8 mouse cellular contexts compared by ENCODE assay signal in genomic region chr1:74748643-74749271, GRCm38 (mm10). TPM values are rescaled to one million over a fixed set of nuclear protein-coding genes. Genes with fewer than 3 reads are reported as not detected.
DNase-seq lines count a peak whose midpoint lies in the region; ATAC-seq and TF ChIP-seq lines count a peak whose summit lies in the region.

Gene Prkag3 (minus strand): TSS chr1:74749221.

- peaks cover 3% of the 10 kb centered on the region; the same call in 1 of the 2 replicates for H3K4me1 ChIP-seq in bone marrow, adult 2 months (ENCODE audit: control insufficient read depth, insufficient read depth, low read length)
- peaks cover 11% of the 10 kb centered on the region for H3K4me1 ChIP-seq in hindbrain, embryonic 10.5 days (replicated peaks)
- H3K4me1 ChIP-seq in megakaryocyte, embryonic 14.5 days: peaks cover 21% of the 10 kb centered on the region

- DNase-seq in cerebellum, adult 9-10 months: no peak
- peak; percentile 54 for DNase-seq in forelimb bud, embryonic 11.5 days (ENCODE audit: low read depth, low spot score)
- peak; percentile 55 for DNase-seq in hindbrain, embryonic 10.5 days (ENCODE audit: low spot score)
- DNase-seq in layer of hippocampus, postnatal 25 days (ENCODE audit: extremely low spot score in 1 of 2, low spot score in 1 of 2): peak; percentile 17 to 52
- DNase-seq in spleen, postnatal 14 days (ENCODE audit: low spot score in 2 of 2): peak; percentile 23 to 55

- ATAC-seq in cerebellum, adult (ENCODE audit: insufficient number of reproducible peaks, low FRiP score, low TSS enrichment): 0 out of 2 replicates have a peak, but pooled peaks have one; percentile 29

- 12% methylated on average over 30 of the region's 30 CpGs for WGBS in bone marrow, adult 2 months
- 10% methylated on average over 30 of the region's 30 CpGs for WGBS in hindbrain, embryonic 10.5 days

- no peak within 1 kb of the TSS; the same call in 1 of the 2 replicates for H3K27ac ChIP-seq in bone marrow, adult 2 months (ENCODE audit: control insufficient read depth, insufficient read depth, low read depth, low read length, poor library complexity)
- peak within 1 kb of the TSS; percentile 50; the same call in 1 of the 2 replicates for H3K27ac ChIP-seq in hindbrain, embryonic 10.5 days

- H3K9me3 ChIP-seq in hindbrain, embryonic 10.5 days: no peaks in the 10 kb centered on the region
- H3K9me3 ChIP-seq in megakaryocyte, embryonic 14.5 days: no peaks in the 10 kb centered on the region

- no peaks in the 10 kb centered on the region for H3K36me3 ChIP-seq in hindbrain, embryonic 10.5 days
- no peaks in the 10 kb centered on the region for H3K36me3 ChIP-seq in megakaryocyte, embryonic 14.5 days (replicated peaks; ENCODE audit: low read length)

- no peak for TF ChIP-seq POLR2A in bone marrow, adult 2 months (IDR thresholded peaks at IDR 0.05; ENCODE audit: borderline replicate concordance, control insufficient read depth, low read depth, low read length)

- H3K27me3 ChIP-seq in hindbrain, embryonic 10.5 days (ENCODE audit: insufficient read depth, poor library complexity, severe bottlenecking): peaks cover 39% of the 10 kb centered on the region
- peaks cover 77% of the 10 kb centered on the region for H3K27me3 ChIP-seq in megakaryocyte, embryonic 14.5 days (replicated peaks)

- H3K4me3 ChIP-seq in bone marrow, adult 2 months (replicated peaks; ENCODE audit: control insufficient read depth, low read depth, low read length): no peak within 1 kb of the TSS
- peak within 1 kb of the TSS; percentile 47 for H3K4me3 ChIP-seq in hindbrain, embryonic 10.5 days
- peak within 1 kb of the TSS; percentile 86 for H3K4me3 ChIP-seq in megakaryocyte, embryonic 14.5 days (replicated peaks)

- TF ChIP-seq CTCF in bone marrow, adult 2 months (IDR thresholded peaks at IDR 0.05; ENCODE audit: control insufficient read depth, insufficient read depth, low read length): peak; percentile 55; the same call in 1 of the 2 replicates

RNA-seq across cellular contexts. Expression of gene Prkag3, which starts in this region (rescaled TPM):
- 0.52 TPM in 1 of 2 replicates, not detected in the other for polyA plus RNA-seq in bone marrow, adult 2 months (2011; ENCODE audit: insufficient read depth, insufficient read length, low replicate concordance, missing spikeins)
- 0.12 TPM in 1 of 2 replicates, not detected in the other for polyA plus RNA-seq in hindbrain, embryonic 10.5 days (2016; fragmentation: Nextera tagmentation; extraction: Ambion mirVana)
- not detected for total RNA-seq in layer of hippocampus, postnatal 25 days (2021)
- polyA plus RNA-seq in megakaryocyte, embryonic 14.5 days (2012; ENCODE audit: insufficient read depth, low replicate concordance): not detected in 2 replicates

Comparison
In these comparisons a context has a peak if more than half of its experiments do, and no peak if none do; other contexts are left out.
1. Peak in DNase-seq, H3K4me3 ChIP-seq and H3K27ac ChIP-seq in hindbrain, embryonic 10.5 days; RNA of the gene not detected or under 1 TPM.
2. Peak in DNase-seq in layer of hippocampus, postnatal 25 days; RNA of the gene not detected or under 1 TPM.